Mouse (Mus musculus) retina, postnatal 7 days (tissue): ENCODE results near the gene Mms19.
"Not testable (repeated sequence)": the region's sequence is repeated elsewhere in the genome, so short reads cannot be mapped to it uniquely, and the experiment has no call there.

Source experiments
- DNase-seq: peaks from one replicate; pipeline ENCODE4 v3.0.0-alpha.2; 2012; ENCODE audit warnings: low read depth, low spot score

The Mms19 gene

GRCm38 (mm10) chr19:41933179-41934086 lies 47.5 kb downstream of the Mms19 start, which contains the start of the genes Exosc1 and Zdhhc16:
Gene Exosc1, minus strand, starts transcription at chr19:41933423.
Gene Zdhhc16, plus strand, starts transcription at chr19:41933480.
- peak; percentile 97 for DNase-seq

- no peak for DNase-seq
These were observed 48.3 kb downstream of the Mms19 start for GRCm38 (mm10) chr19:41932686-41933085.

- DNase-seq: no peak
These were observed 60.4 kb downstream of the Mms19 start for GRCm38 (mm10) chr19:41920412-41921067.

GRCm38 (mm10) chr19:41919471-41919870 lies 61.5 kb downstream of the Mms19 start:
- no peak for DNase-seq

- DNase-seq: no peak
These were observed 64.1 kb downstream of the Mms19 start for GRCm38 (mm10) chr19:41916853-41917252.

GRCm38 (mm10) chr19:41915294-41915693 lies 65.7 kb downstream of the Mms19 start:
- no peak for DNase-seq

- DNase-seq: not testable (repeated sequence)
These were observed 66.4 kb downstream of the Mms19 start for GRCm38 (mm10) chr19:41914592-41914882.

GRCm38 (mm10) chr19:41913774-41914591 lies 67.0 kb downstream of the Mms19 start:
- no peak for DNase-seq

- no peak for DNase-seq
These were observed 68.6 kb downstream of the Mms19 start for GRCm38 (mm10) chr19:41912121-41913080.

GRCm38 (mm10) chr19:41911178-41912073 lies 69.5 kb downstream of the Mms19 start, which contains the start of gene Pgam1:
Gene Pgam1, plus strand, starts transcription at chr19:41911923.
- DNase-seq: peak; percentile 98

GRCm38 (mm10) chr19:41910396-41910795 lies 70.6 kb downstream of the Mms19 start:
- no peak for DNase-seq

GRCm38 (mm10) chr19:41908736-41909135 lies 72.2 kb downstream of the Mms19 start:
- DNase-seq: no peak

GRCm38 (mm10) chr19:41907079-41907760 lies 73.7 kb downstream of the Mms19 start:
- no peak for DNase-seq

GRCm38 (mm10) chr19:41906311-41907078 lies 74.5 kb downstream of the Mms19 start:
- no peak for DNase-seq

- no peak for DNase-seq
These were observed 75.7 kb downstream of the Mms19 start for GRCm38 (mm10) chr19:41905246-41905645.

GRCm38 (mm10) chr19:41902848-41903593 lies 77.9 kb downstream of the Mms19 start:
- no peak for DNase-seq

GRCm38 (mm10) chr19:41901696-41902095 lies 79.3 kb downstream of the Mms19 start:
- DNase-seq: no peak
